Mouse (Mus musculus): Measurements from ENCODE around the gene Ccnyl1.

DNA sequence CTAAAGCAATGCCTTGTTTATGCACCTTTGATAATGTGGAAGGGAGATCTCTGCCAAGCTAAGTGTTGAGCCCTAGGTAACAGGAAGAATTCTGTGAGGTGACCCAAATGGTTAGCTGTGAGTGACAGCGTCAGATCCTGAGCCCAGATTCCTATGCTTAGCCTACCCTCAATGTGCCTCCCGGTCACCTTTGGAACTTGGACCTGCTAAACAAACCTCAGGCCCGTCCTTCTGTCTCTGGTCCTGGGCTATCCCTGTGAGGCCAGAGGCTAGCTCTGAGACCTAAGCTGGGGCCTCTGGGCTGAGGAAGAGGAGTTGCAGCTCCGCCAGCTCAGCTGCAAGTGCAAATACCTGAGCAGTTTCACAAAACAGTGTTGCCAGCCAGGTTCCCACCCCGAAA, 64.4 kb downstream of the Ccnyl1 start:
- TF ChIP-seq TAL1 (conservative IDR thresholded peaks at IDR 0.05; ENCODE audit: low read depth, low read length) (no peak), CTCF (IDR thresholded peaks at IDR 0.05; ENCODE audit: low read depth, low read length) (no peak), POLR2AphosphoS5 (IDR thresholded peaks at IDR 0.05; ENCODE audit: insufficient replicate concordance, low read depth, low read length) (no peak), GATA2 (IDR thresholded peaks at IDR 0.05; ENCODE audit: borderline replicate concordance, low read depth, low read length) (no peak), GATA1 (IDR thresholded peaks at IDR 0.05; ENCODE audit: borderline replicate concordance, low read length) (no peak)

Data from G1E (cell line).